Mouse (Mus musculus) bone marrow, adult 2 months (tissue): ENCODE results near the gene Rassf4.

ENCODE experiments used
- CTCF ChIP-seq: fragments of 200-500 bp; IDR thresholded peaks from 2 replicates; pipeline ENCODE4 v1.5.1; 2011; ENCODE audit warnings: low read length, control low read depth; ENCODE audit not compliant: control insufficient read depth, insufficient read depth
- POLR2A ChIP-seq: fragments of 200-500 bp; IDR thresholded peaks from 2 replicates; pipeline ENCODE4 v1.6.1; 2011; ENCODE audit warnings: low read depth, mild to moderate bottlenecking, control low read depth, low read length, borderline replicate concordance; ENCODE audit not compliant: control insufficient read depth

DNA sequence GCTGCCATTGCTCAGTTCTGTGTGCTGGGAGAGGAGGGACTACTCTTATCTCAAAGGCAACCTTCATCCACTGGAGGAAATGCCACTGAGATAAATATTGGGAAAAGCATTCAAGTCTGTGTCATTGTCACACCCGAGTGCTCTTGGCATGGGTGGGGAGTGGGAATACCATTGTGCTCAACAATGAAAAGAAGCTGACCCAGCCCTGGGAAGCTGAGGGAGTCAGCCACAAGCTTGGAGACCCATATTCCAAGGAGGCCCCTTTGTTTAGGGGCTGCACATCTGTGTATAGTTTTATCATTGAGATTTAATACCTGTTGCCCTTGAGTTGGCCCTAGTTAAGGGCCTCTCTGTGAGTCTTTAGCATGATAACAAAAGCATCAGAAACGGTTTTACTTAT lies 34.1 kb downstream of the Rassf4 start:
- TF ChIP-seq CTCF (no peak), POLR2A (no peak)
